Mouse (Mus musculus) adrenal gland (tissue): ENCODE results near the gene Ppp1r12a.

Experiments
- intact Hi-C: fragments of 180-260 bp; cut with DNase I; formaldehyde crosslinking; loops from one replicate; pipeline ENCODE4 v1.15.1; 2025
- long read RNA-seq, 2 experiments: library from polyadenylated mRNA; unstranded; transcript quantifications; one replicate each; pipeline ENCODE4 v2.0.0; 2020; ENCODE audit warnings: borderline replicate concordance in 1 of 2; ENCODE audit not compliant: insufficient replicate concordance in 1 of 2

Gene Ppp1r12a
- long read RNA-seq, experiment 1, partial matches to known transcripts = 11 of 27 reads
- long read RNA-seq, experiment 1, other reads (novel, unspliced or antisense) = 16 of 27 reads
- long read RNA-seq, experiment 2, partial matches to known transcripts = 18 of 27 reads
- long read RNA-seq, experiment 2, other reads (novel, unspliced or antisense) = 9 of 27 reads

DNA sequence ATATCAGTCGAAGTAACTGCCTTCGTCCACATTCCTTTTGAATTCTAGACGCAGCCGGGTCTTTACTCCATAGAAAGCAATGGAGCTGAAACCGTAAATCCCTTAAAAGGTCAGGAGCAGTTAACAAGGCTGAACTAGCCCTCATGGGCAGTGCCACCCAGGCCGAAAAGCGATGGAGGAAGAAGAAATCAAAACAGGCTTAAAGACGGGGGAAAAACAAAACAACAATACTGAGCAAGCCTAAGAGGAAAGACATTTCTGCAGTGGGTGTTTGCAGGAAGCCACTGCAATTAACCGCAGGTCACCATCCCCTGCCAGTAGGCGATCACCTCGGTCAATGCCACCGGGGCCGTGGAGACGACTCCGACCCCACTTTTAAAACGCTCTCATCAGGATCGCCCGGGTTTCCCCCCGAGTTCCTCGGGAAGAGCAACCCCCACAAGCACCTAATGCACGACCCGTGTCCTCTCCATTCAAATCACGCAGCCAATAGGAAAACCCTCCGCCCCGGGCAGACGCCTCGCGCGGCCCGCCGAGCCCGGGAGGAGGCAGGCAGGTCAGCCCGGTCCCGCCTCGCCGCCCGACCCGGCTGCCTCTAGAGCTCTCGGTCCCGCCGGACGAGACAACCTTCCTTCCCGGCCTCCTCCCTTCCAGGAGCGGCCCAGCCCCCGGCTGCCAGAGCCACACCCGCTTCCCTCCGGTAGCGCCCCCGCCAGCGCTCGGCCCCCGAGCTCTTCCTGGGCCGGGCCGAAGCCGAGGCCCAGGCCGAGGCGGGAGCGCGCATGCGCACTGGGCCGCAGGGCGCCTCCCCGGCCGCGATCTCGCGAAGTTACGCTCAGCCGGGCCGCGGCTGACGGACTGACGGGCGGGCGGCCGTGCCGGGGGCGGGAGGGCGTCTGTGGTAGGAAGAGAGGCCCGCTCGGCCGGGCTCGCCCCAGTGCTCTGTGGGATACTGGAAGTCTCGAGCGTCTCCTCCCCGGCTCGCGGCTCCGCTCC is at the start of gene Ppp1r12a:
Ppp1r12a (plus strand) TSS at position 933 of the 996 bp plus-strand sequence.
- intact Hi-C loops = no loop called here

DNA sequence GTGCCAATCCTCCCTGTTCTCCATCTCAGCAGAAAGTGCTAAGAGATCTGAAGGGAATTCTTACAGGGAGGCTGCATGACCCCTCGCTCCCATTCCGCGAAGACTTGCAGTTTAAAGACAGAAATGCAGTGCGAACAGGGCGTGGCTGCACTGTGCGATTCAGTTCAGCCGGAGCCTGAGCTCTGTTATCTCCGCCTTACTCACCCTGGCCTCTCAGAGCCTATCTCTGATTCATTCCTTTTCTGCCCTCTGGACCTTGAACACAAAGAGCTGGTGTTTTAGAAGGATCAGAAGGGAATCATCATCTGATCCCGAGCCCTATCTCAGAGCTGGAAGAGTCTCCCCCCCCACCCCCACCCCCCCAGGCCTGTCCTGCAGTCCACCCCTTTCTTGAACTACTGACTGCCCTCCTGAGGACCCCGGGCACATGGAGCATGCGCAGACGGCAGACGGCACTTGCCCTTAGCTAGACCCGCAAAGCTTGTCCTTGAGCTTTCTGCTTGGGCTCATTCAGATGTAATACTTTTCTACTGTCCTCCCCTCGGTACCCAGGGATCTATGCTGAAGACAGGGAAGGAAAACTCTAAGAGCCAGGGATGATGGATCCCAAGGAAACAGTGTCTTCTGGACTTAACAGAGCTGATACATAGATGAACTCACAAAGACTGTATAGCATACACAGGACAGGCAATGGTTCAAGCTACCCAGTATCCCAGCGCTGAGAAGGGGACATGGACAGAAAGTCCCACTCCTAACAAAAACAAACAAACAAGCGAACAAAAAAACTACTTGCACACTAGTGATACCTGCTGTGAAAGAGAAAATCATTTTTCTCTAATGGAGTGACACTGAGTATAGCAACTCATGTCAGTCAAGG is 48.4 kb upstream of the Ppp1r12a start:
- intact Hi-C loops = loop anchor here (5.0 kb wide), 1 partner anchor 146 kb away; no protein-coding TSS in a partner anchor

DNA sequence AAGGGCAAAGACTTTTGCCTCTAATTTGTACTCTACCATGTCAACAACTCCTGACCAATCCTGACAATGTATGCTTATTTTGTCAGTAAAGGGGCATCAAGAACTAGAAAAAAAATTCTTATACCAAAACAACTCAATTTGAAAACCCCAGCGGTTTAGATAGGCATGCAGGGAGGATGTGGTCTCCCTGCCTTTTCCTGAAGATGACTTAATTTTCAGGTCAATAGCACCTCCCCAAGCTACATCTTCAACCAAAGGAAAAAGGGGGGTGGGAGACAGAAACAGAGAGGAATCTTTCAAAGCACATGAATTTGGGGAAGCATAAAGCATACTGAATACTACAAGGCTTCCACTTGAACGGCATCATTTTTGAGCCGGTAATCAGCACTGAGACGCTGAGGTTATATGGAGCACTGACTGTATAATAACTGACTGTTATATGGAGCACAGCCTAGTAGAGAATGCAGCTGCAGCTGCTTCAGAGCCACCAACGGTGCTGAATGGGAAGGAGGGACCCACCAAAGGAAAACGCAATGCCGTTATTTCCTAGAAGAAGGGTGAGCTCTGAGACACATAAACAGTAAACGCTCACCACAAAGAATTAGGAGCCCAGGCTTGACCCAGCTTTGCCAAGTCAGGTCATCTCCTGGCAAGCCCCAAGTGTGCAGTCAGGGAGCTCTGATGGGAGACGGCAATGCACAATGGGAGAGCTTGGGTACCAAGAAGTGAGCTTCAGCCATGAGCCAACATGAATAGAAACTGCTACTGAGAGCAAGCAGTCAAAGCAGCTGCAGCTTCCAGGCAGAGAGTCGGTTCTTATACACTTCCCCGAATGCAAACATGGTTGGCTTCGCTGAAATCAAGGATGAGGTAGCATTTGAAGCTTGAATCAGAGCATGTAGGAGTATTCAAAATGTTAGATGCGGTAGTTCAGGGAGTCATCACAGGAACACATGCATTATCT is 43.5 kb upstream of the Ppp1r12a start:
- intact Hi-C loops = no loop called here

DNA sequence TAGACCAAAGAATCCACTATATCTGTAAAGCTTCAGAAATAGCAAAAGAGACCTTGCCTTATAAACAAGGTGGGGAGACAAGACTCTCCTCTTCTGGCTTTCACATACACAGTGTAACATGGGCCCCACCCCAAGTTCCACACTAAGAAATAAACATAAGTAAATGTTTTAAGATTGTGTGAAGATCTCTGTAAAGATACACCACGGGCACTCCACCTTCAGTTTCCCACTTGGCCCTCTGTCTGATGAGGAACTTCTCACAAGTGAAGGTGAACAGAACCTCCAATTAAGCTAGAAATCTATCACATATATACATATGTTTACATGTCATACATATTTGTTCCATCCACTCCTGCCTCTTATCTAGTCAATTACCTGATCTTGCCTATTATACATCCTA is 42.6 kb upstream of the Ppp1r12a start:
- intact Hi-C loops = no loop called here

DNA sequence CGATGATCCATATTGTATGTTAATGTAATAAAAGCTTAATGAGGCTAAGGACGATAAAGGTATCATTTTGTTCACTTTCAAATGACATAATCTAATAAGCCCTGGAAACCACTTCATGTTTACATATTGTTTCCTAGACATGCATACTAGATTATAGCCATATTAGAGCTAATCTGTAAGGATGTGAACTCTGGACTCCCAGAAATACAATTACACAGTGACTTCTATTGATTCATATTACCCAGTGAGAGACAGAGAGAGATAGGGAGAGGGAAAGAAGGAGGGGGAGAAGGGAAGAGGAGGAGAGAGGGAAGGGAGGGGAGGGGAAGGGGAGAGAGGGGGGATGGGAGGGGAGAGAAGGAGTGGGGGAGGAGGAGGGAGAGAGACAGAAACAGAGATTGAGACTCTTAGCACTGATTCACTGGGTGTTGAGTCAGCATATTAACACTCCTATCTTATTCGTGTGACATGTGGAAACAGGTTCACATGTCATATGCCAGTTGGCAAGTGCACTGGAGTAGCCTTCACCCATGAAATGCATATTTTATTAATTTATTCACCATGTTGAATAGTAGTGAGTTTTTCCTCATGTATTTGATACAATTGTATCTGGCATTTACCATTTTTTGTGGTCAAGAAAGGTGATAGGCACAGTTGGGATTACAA is 36.9 kb upstream of the Ppp1r12a start:
- intact Hi-C loops = no loop called here

DNA sequence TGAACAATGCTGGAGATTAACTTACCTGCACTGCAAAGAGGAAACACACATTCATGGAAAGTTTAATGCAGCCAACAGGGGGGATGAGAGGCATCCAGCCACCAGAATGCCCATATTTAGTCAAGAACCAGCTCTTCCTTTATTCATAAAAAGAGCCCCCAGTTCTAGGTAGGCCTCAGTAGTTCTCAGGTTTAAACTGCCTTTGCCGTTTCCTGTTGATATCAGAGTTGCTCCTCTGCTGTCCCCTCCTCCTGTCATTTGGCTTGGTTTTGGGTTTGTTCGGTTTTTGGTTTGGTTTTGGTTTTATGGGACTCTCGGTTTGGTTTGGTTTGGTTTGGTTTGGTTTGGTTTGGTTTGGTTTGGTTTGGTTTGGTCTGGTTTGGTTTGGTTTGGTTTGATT is 32.8 kb upstream of the Ppp1r12a start:
- intact Hi-C loops = no loop called here

DNA sequence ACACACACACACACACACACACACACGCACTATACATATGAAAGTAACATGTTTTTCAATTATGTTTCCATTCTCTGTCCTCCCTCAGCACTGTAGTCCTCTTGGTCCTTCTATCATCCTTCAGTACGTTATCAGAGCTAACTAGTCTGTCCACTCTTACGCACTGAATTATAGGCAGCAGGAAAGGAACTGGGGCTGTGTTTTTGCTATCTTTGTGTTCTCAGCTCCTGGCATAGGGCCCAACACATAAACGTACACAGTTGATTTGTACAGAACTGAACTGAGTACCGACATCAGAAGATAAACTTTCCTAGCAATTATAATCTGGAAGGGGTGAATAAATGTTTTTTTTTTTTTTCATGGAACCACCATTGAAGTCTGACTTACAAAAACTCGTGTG is 30.1 kb upstream of the Ppp1r12a start:
- intact Hi-C loops = no loop called here

DNA sequence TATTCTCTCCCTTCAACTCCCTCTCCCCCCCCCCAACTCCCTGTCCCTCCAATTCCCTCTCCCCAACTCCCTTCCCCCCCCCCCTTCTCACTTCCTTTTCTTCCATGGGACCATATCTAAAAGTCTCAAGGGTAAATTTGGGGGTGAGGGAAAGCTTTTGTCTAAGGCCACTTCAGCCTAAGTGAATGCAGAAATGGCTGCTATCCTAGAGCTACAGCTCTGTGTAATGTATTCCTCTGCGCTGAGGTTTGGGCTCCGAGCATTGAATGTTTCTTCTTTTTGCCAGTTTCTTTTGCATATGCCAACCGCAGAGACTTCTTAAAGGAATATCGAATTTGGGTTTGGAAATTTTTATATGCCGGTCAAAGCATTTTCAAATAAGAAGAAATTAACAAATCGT is 28.7 kb upstream of the Ppp1r12a start:
- intact Hi-C loops = no loop called here

DNA sequence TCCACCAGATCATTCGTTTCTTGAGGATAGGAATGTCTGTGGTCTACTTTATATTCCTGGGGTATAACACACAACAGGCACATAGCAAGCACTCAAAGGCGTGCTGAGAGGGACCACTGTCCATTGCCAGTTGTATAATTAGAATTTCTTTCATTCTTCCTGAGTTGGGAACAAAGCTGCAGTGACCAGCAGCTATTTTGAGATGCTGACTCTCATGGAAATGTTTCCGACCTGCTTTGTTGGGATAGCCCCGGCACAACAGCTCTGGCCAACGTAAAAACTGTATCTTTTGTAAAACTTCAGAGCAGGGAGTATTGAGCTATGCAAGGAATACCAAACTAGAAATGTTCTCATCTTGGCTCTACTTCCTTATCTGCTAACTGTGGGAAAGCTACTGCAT is 28.2 kb upstream of the Ppp1r12a start:
- intact Hi-C loops = no loop called here

DNA sequence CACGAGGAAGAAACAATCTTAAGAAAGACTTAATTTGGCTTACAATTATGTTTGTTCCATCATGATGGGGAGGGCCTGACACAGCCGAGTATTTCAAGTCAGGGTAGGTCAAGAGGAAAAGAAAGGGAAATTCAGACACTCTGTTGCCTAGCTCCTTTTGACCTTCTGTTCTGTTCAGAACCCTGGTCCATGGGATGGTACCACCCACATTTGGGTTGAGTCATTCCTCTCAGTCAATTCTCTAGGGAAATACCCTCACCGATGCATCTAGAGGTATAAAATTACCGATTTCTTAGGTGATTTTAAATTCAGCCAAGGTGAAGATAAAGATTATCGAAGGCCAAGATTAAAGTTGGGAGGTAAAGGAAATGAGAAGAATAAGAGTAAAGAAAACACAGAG is 23.6 kb upstream of the Ppp1r12a start:
- intact Hi-C loops = no loop called here

DNA sequence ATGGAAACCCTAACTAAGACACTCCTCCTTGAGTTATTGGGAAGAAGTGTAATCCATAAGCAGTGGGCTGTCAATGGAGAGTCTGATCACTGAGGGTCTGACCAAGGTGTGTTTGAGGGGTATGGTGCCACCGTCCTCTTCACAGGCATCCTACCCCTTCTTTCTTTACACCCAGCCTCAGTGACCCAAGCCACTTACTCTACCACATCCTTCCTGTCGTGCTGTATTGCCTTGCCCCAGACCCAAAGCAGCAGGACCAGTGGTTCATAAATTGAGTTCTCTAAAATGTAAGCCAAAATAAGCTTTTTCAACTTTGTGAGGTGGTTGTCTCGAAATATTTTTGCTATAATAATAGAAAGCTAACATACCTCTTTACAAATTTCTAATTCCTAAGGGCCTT is 22.2 kb upstream of the Ppp1r12a start:
- intact Hi-C loops = no loop called here

DNA sequence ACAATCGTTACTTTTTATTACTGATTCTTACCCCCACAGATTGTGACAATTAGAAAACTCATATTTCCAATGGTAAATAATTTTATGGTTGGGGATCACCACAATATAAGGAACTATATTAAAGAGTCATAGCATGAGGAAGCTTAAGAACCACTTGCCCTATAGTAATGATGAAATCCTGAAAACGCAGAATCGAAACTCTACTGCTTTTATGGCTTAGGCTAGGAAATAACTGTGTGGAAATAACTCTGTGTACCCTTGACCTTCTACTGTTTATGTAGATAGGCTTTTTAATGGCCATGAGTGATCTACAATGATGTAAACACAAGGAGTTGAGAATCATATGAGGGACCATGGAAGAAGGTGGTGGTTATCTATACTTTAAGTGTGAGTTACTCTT is 21.3 kb upstream of the Ppp1r12a start:
- intact Hi-C loops = no loop called here

DNA sequence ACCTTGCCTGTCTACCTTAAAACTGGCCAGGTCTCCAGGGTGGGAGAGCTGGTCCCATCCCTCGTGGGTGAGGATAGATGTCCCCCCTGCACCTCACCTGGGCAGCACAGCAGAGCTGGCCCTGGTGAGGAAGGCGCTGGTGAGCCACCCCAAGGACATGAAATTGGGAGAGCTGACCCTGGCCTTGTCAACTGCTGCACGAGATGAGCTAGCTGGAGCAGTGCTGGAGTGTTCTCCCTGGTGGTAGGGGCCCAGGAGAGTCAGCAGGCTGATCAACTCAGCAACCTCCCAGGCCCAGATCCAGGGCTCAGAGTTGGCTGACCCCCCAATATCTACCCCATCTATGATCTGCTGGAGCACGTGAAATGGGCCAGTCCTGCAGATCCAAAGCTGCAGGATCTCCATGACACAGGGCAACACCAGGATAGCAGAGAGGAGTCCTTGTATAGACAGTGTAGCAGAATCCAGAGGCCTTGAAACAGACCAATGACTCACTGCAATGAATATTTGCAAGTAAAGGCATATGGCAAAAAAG is 17.9 kb upstream of the Ppp1r12a start:
- intact Hi-C loops = no loop called here

DNA sequence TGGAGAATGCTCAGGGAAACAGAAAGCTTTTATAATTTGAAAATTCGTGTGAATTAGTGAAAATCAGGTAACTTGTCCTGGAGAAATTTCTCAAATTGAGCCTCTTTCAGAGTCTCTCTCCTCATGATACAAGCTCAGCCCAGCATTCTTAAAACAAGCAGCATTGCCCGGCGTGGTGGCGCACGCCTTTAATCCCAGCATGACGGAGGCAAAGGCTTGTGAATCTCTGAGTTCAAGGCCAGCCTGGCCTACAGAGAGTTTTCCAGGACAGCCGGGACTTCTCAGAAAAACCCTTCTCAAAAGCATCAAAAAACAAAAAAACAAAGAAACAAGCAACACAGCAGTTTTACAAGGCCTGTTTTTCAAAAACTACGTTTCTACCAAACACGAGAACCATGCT is 16.3 kb upstream of the Ppp1r12a start:
- intact Hi-C loops = no loop called here

DNA sequence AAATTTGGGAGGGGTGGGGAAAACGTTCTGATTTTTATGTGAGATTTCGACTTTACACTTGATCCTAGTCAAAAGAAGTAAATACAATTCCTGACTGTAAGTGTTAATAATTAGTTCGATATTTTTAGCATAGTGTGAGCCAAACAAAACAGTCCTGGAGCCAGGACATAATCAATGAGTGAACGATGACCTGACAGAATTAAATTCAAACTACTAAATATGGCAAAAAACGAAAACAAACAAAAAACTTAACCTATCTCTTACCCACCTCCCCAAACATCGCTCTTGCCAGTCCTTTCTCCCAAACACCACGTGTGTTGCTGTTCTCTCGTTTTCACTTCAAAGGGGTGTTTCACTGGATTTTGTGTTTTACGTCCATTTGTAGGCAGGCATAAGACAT is 15.0 kb upstream of the Ppp1r12a start:
- intact Hi-C loops = no loop called here

DNA sequence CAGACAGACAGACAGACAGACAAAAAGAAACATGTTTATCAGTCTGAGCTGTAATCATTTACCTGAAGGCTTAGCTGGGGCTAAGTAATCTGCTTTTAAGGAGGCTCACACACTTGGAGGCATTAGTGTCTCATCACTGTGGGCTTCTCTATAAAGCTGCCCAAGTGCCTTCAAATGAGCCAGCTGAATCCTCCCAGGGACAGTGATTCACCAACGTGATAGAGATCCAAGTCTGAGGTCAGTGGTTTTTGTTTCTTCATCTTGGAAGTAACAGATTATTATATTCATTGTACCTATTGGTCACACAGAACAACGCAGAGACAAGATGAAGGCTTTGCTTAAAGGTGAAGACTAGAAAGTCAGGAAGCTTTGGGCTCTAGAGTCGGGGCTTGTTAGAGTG is 8.7 kb upstream of the Ppp1r12a start:
- intact Hi-C loops = no loop called here

DNA sequence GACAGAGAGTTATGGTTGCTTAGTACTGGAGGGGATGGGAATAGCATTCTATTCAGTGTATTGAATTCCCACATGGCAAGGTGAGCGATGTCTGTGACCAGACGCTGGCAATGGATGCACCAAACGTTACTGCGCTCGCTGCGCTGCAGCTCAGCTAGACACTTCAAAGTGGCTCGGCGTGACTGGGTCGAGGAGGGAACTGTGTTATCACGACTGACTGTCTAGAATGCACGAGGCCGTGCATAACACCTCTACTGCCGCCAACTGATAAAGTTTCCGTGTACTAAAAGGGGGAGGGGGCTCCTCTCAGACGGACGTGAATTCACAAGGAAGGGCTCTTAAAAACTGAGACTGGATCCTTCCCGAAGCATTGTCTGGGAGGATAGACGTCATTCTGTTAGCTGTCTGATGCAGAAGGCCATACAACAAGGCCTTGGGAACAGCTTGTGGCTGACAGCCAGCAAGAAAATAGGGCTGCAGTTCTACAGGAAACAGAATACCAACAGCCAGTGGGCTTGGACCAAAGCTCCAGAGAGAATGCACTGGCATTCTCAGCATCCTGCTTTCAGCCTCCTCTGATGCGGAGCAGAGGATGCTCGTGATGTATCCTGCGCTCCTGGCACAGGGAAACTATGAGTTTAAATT is 6.8 kb upstream of the Ppp1r12a start:
- intact Hi-C loops = no loop called here

DNA sequence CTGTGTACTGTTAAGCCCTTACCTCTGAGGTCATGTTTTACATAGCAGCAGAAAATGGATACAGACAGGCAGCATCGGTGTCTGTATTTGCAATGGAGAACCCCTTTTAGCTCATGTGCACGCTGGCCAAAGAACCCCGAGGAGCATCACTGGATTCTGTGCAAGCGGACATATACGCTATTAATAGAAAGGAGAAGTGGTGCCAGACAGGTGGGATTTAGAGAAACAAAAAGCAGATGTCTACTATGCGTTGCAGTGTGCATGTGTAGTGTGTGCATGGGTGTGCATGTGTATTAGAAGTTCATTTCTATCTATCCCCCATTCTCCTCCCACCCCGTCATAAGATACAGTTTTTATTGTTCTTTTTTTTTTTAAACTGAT is 6.3 kb upstream of the Ppp1r12a start:
- intact Hi-C loops = no loop called here

DNA sequence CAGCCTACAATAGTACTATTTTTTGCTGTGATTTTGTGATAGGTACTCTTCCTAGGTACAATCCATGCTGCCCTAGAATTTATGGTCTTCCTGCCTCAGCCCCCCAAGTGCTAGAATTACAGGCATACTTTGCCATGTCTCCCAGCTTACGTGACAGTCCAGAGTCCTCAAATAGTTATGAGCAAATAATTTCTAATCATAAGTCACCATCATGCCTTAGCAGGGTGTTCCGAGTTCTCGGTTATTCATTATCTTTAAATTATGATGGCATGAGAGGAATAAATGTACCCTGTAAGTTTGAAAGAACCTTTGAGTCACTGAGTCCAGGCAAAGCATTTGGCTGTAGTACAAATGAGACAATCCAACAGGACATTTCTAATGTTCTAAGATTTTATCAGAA is 5.9 kb upstream of the Ppp1r12a start:
- intact Hi-C loops = no loop called here
